Mouse (Mus musculus) lung, postnatal 4 days (tissue): ENCODE results near the gene Gpr83.

Experiments used
- DNase-seq, 2 experiments: peaks; one replicate each; pipeline ENCODE4 v3.0.0; 2021

Gpr83 gene

GRCm38 (mm10) chr9:14907816-14908415 is 47.9 kb downstream of the Gpr83 start:
- DNase-seq, result no peak

- no peak for DNase-seq
Observed at GRCm38 (mm10) chr9:14909981-14910380, 50.0 kb downstream of the Gpr83 start.

- no peak for DNase-seq
Observed at GRCm38 (mm10) chr9:14912037-14912436, 52.0 kb downstream of the Gpr83 start.

GRCm38 (mm10) chr9:14917661-14918060 is 57.7 kb downstream of the Gpr83 start:
- no peak for DNase-seq

GRCm38 (mm10) chr9:14918825-14919668 is 59.0 kb downstream of the Gpr83 start:
- no peak for DNase-seq
